Mouse (Mus musculus) thymus, postnatal 0 days (tissue): Measurements from ENCODE around the gene Nf2. TPM values are rescaled to one million over a fixed set of nuclear protein-coding genes. Genes with fewer than 3 reads are reported as not detected.
"Not testable (repeated sequence)": the region's sequence is repeated elsewhere in the genome, so short reads cannot be mapped to it uniquely, and the experiment has no call there.

Experiments used
- DNase-seq: peaks from one replicate; pipeline ENCODE4 v3.0.0-alpha.2; 2015; ENCODE audit warnings: low spot score
- polyA plus RNA-seq: library from polyadenylated mRNA; unstranded; fragments of >200 nt; fragmentation: Nextera tagmentation; extraction: Ambion mirVana; gene quantifications from 2 replicates; pipeline ENCODE4 v1.2.1, GENCODE M21; 2015

Nf2 gene
- polyA plus RNA-seq, 1 experiment from 2014 or later: 28.3 TPM

GRCm38 (mm10) chr11:4802401-4802800 lies 46.9 kb downstream of the Nf2 start:
- not testable (repeated sequence) for DNase-seq

- DNase-seq: no peak
Observed at GRCm38 (mm10) chr11:4800654-4801053, 48.7 kb downstream of the Nf2 start.

GRCm38 (mm10) chr11:4793006-4793405 lies 56.3 kb downstream of the Nf2 start:
- DNase-seq: no peak

- DNase-seq: no peak
Observed at GRCm38 (mm10) chr11:4791549-4791948, 57.8 kb downstream of the Nf2 start.

- no peak for DNase-seq
Observed at GRCm38 (mm10) chr11:4789691-4790090, 59.6 kb downstream of the Nf2 start.

- peak; percentile 25 for DNase-seq
Observed at GRCm38 (mm10) chr11:4784629-4785142, 64.7 kb downstream of the Nf2 start.

- no peak for DNase-seq
Observed at GRCm38 (mm10) chr11:4783116-4783515, 66.2 kb downstream of the Nf2 start.

- no peak for DNase-seq
Observed at GRCm38 (mm10) chr11:4780927-4781326, 68.4 kb downstream of the Nf2 start.

GRCm38 (mm10) chr11:4772925-4773324 lies 76.4 kb downstream of the Nf2 start:
- DNase-seq: peak; percentile 47

GRCm38 (mm10) chr11:4771756-4772155 lies 77.6 kb downstream of the Nf2 start:
- DNase-seq: no peak

- no peak for DNase-seq
Observed at GRCm38 (mm10) chr11:4769881-4770280, 79.5 kb downstream of the Nf2 start.

GRCm38 (mm10) chr11:4769293-4769692 lies 80.0 kb downstream of the Nf2 start:
- DNase-seq: no peak

- no peak for DNase-seq
Observed at GRCm38 (mm10) chr11:4768399-4768798, 80.9 kb downstream of the Nf2 start.

GRCm38 (mm10) chr11:4764476-4764875 lies 84.9 kb downstream of the Nf2 start:
- DNase-seq: no peak

GRCm38 (mm10) chr11:4763631-4764030 lies 85.7 kb downstream of the Nf2 start:
- DNase-seq: no peak

- DNase-seq: no peak
Observed at GRCm38 (mm10) chr11:4762511-4762910, 86.8 kb downstream of the Nf2 start.

GRCm38 (mm10) chr11:4761991-4762390 lies 87.3 kb downstream of the Nf2 start:
- DNase-seq: no peak

GRCm38 (mm10) chr11:4760438-4760837 lies 88.9 kb downstream of the Nf2 start:
- DNase-seq: no peak

- no peak for DNase-seq
Observed at GRCm38 (mm10) chr11:4757789-4758158, 91.6 kb downstream of the Nf2 start.

- no peak for DNase-seq
Observed at GRCm38 (mm10) chr11:4756984-4757788, 92.2 kb downstream of the Nf2 start.

- DNase-seq: no peak
Observed at GRCm38 (mm10) chr11:4756460-4756859, 92.9 kb downstream of the Nf2 start.

- no peak for DNase-seq
Observed at GRCm38 (mm10) chr11:4754867-4755266, 94.5 kb downstream of the Nf2 start.

GRCm38 (mm10) chr11:4754036-4754435 lies 95.3 kb downstream of the Nf2 start:
- DNase-seq: no peak
